Mouse (Mus musculus): ENCODE data around the gene Cyp4f39. TPM values are rescaled to one million over a fixed set of nuclear protein-coding genes. Genes with fewer than 3 reads are reported as not detected.

The Cyp4f39 gene
- total RNA-seq (2023) = not detected

DNA sequence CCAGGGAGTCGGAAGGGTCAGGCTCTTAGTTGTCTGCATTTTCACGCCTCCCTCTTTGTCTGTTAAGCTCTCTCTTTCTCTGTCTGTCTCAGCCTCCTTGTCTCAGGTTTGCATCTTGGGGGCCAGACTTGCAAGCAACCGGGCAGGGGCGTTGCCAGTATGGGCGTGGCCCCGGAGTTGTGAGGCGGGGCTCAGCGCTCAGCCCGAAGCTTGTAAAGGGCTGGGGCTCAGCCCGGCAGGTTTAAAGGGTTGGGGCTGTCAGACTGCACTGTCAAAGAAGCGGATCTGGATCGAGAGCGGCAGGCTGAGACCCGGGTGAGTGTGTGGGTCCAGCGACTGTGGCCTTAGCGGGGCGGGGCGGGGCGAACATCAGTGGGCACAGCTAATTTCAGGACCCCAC is at the start of gene Cyp4f39:
Cyp4f39 (plus strand) TSS at position 242 of the 400 bp plus-strand sequence.

DNA sequence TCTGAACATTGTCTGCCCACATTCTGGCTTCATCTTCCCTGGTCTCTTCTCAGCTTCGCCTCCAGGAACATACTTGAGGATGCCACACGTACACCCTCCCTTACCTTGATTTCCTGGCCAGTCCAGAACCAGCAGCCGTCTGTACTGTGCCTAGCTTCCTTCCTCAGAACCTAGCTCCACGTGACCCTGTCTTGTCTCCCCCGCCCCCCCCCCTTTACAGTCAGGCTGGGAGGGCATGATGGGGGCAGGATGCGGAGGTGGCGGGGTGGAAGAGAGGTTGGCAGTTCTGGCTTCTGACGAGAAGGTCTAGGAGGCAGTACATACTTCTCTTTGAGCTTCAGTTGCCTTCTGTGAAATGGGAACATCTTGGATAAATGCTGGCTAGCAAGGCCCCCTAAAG is 49.1 kb upstream of the Cyp4f39 start, which contains the start of gene Rasal3:
Rasal3 (minus strand) TSS at position 167 of the 400 bp plus-strand sequence.

DNA sequence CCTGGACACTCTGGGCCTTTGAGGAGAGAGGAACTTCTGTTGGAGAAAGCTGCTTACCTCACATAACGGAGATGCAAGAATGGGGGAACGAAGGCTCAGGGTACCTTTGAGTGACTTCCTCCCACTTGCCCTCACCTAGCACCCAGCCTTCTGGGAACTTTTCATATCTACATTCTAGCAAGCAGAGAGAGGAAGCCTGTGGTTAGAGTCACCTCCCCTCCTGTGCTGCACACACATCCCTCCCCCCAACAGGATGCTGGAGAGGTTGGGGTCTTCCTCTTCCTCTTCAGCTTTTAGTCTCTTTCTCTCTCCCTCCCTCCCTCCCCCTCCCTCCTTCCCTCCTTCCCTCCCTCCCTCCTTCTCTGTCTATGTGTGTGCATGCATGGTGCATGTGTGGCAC is 28.5 kb upstream of the Cyp4f39 start, which contains the start of gene Pglyrp2:
Pglyrp2 (minus strand) TSS at position 134 of the 400 bp plus-strand sequence.

DNA sequence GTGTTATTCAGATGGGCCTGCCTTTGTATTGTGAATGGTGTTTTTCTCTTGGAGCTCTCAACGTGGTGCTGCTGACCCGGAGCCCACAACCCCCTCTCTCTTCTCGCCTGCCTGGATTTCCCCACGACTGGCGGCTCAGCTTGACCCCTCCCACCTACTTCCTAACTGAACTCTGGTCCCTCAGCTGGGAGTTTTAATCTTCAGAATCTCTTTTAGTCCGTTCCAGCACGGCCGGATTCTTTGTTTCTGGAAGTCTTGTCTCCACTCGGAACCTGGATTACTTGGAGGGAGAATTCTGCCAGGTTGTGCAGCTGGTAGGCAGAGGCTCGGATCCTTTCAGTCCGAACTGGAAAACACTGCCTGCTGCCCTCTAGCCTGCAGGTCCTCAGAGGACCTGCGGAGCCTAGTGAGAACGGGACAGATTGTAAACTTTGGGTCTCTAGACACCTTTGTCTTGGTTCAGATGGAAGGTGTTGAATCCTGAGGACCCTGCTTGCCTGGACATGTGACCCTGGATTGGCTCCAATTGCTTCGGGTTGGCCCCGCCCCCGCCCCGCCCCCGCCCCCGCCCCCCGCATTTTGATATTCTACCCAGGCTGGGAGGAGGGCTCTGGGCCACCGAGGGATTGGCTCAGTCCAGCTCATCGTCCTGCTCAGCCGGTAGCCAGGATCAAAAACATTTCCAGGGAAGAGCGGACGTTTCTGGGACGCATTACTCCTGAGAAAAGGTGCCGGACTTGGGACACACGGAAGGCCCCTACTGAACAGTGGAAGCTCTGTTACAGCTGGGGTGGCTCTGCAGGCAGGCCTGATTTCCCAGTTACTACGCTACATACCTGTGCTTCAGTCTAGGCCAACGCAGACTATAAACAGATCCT is 53.6 kb downstream of the Cyp4f39 start, which contains the start of gene Cyp4f17:
Cyp4f17 (plus strand) TSS at position 200 of the 878 bp plus-strand sequence.

DNA sequence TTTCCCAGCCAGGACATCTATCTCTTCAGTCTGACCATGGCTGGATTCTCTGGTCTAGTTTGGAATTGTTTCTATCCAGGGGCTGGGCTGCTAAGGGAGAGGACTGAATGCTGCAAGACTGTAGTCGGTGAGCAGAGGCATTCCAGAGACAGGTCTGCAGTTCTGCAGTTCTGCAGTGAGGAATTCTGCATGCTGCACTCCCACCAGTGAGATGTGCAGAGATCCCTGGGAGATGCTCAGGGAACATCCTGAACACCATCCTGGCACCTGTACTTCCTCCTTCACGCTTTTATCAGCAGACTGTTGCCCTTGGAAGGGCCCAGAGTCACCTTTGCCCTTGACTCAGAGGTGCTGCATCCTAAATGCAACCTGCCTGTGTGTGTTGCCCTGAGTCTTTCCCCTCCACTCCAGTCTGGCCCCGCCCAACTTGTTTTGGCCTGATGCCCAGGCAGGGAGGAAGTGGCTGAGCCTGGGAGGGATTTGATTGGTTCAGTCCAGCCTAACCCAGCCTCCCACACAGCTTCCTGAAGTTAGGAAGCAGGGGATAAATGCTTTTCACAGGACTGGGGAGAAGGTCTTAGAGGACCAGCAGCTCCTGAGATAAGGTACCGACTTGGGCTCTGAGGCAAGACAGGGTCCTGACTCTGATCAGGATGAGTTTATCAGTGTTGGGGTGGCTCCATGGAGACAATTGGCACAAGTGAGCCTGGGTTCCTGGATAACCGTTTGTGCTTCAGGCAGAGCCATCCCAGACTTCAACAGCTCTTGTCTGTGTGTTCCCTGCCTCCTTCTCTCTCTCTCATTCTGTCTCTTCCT is 83.7 kb downstream of the Cyp4f39 start, which contains the start of gene Cyp4f16:
Cyp4f16 (plus strand) TSS at position 508 of the 816 bp plus-strand sequence.

Other genes with a start within 250 kb of the Cyp4f39 start
- 337 TPM for gene Brd4, start 168.0 kb upstream of the Cyp4f39 start, total RNA-seq (2023)
- gene Akap8, start 131.5 kb upstream of the Cyp4f39 start, total RNA-seq (2023) = 343 TPM
- gene Akap8l, start 102.1 kb upstream of the Cyp4f39 start, total RNA-seq (2023) = 153 TPM
- gene Wiz, start 63.3 kb upstream of the Cyp4f39 start, total RNA-seq (2023) = 32.1 TPM
- 540 TPM for gene Rasal3, start 49.1 kb upstream of the Cyp4f39 start, total RNA-seq (2023)
- 55.4 TPM for gene Pglyrp2, start 28.6 kb upstream of the Cyp4f39 start, total RNA-seq (2023)
- 1.2 TPM for gene Cyp4f17, start 53.3 kb downstream of the Cyp4f39 start, total RNA-seq (2023)
- 9.0 TPM for gene Cyp4f16, start 83.8 kb downstream of the Cyp4f39 start, total RNA-seq (2023)
- 0.38 TPM for gene Cyp4f37, start 168.6 kb downstream of the Cyp4f39 start, total RNA-seq (2023)
- not detected for gene Cyp4f40, start 206.2 kb downstream of the Cyp4f39 start, total RNA-seq (2023)
- gene Cyp4f15, start 232.9 kb downstream of the Cyp4f39 start, total RNA-seq (2023) = not detected

Data from CD4-positive naive resting alpha-beta T cell, adult 76 days (primary cell).